Mouse (Mus musculus) T-helper 1 cell (primary cell): ENCODE results near the gene Lrrc74b.

Experiments used
- in situ Hi-C: fragments of 300-600 bp; cut with MboI, MseI; formaldehyde crosslinking; loops from one replicate; pipeline ENCODE4 v1.15.1; 2025; ENCODE audit warnings: high pct_unique_total_duplicates

Gene Lrrc74b

DNA sequence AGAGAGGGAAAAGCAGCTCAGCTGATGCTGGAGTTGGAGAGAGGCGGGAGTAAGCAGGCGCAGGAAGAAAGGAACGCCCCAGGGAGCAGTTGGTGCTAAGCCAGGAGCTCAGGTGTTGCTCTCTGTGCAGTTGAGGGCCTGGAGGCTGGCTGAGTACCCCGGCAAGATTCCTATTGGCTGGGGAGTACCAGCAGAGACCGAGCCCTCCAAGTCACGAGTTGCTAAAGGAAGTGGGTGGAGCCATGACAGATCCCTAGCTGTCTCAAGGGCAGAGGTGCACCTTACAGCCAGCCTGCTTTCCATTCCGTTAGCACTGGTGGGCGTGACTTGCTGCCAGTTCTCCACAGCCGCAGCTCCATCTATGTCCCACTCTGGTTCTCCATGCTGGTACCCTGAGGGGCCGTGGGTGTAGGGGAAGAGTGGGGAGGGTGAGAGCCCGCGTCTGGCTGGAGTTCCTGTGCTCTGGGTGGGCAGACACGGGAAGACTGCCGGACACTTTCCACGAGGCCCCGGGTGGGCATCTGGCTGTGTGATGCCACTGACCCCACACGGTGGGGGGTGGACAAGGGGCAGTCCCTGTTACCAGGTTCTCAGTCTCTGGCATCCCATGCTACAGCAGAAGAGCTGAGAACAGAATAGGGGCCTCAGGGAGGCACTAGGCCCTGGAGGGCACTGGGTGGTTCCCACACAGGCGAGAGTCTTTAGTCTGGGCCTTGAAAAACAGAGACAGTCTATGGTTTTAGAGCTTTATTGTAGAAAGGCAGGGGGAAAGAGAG is 6.9 kb downstream of the Lrrc74b start:
- in situ Hi-C loops, result no loop called here

- in situ Hi-C loops, result no loop called here
Observed at GRCm38 (mm10) chr16:17552837-17553236, 8.2 kb downstream of the Lrrc74b start.

DNA sequence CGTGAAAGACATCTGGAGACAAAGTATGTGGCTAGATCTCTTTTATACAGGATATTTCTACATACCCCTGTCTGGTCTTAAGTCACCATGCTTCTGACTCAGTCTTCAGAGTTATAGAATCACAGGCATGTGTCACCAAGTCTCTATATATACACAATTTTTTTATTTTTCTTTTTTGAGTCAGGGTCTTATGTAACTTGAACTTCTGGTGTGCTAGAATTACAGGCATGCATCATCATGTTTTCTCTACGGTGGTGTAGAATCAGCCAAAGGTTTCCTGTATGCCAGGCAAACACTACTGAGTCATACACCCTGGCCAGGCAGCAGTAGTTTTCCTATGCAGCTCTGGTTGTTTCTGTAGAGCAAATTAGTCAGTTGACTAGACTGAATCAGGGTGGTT is 18.4 kb downstream of the Lrrc74b start:
- in situ Hi-C loops, result no loop called here

DNA sequence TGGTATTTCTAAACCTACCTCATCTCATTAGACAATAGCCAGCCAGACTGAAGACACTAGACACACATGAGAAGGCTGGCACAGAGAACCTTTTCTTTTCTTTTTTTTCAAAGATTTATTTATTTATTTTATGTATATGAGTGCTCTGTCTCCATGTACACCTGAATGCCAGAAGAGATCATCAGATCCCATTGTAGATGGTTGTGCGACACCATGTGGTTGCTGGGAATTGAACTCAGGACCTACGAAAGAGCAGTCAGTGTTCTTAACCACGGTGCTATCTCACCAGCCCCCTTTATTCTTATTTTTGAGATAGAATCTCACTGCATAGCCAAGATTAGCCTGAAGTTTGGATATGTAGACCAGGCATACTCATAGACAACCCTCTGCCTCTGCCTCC is 24.5 kb downstream of the Lrrc74b start:
- in situ Hi-C loops, result no loop called here

DNA sequence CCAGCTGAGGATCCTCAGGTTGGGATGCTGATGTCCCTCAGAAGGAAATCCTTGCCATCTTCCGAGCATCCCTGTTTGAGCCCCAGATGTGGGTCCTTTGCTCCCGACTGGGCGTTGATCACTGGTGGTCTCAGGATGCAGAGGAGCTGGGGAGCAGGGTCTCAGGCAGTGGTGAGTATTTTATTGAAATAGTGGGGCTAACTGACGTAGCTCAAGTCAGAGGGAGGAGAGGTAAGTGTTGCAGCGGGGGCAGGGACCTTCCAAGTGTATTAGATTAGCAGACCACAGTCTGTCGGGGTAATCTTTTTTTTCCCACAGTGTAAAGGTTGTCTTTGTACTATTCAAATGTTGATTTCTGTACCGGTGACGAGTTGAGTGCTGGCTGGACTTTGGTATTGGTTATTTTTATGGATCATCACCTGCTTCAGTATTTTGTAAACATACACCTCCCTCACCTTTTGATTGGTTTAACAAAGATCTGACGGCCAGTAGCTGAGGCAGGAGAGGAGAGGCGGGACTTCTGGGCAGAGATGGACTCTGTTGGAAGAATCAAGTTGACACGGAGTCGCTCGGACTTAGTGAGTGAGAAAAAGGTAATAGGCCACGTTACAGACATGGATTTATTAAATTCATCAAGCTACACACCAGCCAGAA is 28.2 kb downstream of the Lrrc74b start:
- in situ Hi-C loops, result no loop called here

DNA sequence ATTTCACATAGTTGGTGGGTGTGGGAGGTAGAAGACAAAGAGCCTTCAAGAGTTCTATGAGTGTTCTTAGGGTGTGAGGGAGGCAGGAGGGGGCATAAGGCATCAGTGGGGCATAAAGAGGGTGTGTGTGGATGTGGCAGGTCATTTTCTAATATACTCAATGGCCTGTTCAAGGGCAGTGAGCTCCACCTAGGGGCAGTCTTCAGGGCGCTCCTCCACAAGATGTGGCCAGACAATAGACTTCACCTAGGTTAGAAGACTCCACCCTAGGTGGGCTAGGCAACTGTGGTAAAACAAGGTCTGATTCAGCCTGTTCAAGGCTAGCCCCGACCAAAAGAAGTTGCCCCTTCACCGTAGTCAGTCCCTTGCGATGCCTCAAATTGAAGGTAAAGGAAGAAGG is 28.8 kb downstream of the Lrrc74b start:
- in situ Hi-C loops, result no loop called here

DNA sequence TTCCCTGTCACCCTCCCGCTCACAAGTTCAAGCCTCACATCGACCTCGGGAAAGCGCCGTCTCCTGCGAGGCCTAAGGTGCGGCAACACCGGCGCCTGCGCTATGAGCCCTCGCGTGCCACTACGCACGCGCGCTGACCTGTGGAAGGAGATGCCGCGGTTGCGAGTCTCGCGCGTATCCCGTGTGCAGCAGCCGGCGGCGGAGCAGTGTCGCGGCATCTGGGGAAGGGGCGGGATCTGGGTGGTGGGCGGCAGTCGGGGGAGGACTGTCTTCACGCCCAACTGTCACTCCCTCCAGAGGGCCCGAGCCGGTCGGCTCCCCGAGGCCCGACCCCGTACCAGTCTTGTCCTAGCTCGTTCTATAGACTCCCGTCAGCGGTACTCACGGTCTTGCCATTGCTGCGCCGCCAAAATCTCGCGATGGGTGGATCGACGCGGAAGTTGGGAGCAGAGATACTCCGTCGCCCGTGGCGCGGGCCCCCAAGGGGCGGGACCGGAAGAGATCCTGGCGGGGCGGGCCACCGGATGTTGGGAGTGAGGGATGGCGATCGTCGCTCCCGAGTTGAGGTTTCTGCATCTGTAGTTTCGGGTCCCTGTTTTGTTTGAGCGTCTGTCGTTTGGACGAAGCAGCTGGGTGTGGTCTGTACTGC is 30.3 kb downstream of the Lrrc74b start, which contains the start of gene Thap7:
Gene Thap7 (minus strand): TSS at position 497 of the 649 bp plus-strand sequence.
- in situ Hi-C loops, result no loop called here

DNA sequence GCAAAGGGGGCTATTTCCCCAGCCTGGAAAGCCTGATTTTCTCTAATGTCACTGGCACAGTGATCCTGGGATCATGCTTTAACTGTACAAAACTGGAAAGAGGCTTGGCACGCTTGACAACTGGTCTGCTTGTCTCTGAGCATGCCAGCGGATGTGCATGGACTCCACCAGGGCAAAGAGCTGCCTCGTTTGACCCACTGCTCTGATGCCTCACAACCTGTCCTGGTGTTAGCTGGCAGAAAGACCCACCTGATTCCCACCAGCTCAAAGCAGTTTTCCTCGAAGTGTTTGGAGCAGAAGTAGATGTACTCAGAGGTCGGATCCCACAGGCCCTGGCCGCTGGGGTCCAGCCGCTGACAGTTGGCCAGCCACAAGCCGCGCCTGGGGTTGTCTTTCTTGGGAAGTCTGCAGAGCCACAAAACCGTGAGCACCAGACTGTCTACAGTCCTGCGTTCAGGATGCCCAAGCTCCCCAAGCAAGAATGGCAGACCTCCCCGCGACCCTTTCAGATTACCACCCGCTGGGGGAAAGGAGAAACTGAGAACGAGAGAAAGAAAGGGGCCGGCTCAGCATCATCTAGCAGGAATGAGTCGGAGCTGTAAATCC is 31.0 kb downstream of the Lrrc74b start:
- in situ Hi-C loops, result loop anchor here (10.0 kb wide), 1 partner anchor 715 kb away; the partner anchor contains the start of genes Ranbp1 and Trmt2a

- in situ Hi-C loops, result loop anchor here (10.0 kb wide), 1 partner anchor 717 kb away; the partner anchor contains the start of genes Ranbp1 and Trmt2a
Observed at GRCm38 (mm10) chr16:17528276-17528675, 32.8 kb downstream of the Lrrc74b start.

DNA sequence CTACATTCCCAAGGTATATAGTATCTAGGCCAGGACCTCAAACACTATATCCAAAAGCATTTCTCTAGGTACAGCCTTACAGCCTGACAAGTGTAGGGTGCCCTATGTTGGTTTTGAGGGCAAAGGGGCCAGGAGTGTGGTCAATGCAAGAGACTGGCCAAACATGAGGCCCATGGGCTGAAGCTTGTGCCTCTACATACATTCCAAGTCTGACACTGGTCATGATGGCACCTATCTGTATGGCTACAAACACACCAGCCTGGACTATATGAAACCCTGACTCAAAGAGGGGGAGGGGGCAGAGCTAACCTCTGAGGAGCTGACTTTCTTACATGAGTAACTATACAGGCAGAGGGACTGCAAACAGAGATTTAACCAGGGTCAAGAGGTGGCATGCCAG is 33.4 kb downstream of the Lrrc74b start:
- in situ Hi-C loops, result loop anchor here (10.0 kb wide), 1 partner anchor 717 kb away; the partner anchor contains the start of genes Ranbp1 and Trmt2a

DNA sequence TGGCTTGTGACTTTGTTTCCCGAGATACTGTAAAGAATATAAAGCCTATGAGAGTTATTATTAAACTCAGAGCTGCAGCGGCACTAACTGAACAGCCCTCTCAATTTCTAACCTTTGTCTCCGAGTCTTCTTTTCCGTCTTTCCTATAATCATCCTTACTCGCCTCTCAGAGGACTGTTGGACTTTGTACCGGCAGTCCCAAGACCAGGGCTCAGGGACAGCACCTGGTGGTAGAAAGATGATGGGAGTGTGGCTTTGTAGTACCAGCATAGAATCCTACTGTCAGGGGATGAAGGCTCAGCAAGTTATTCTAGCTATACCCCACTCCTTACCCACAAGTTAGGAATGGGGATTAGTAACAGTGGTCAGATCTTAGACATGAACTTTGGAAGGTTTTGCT is 34.8 kb downstream of the Lrrc74b start:
- in situ Hi-C loops, result loop anchor here (10.0 kb wide), 1 partner anchor 719 kb away; the partner anchor contains the start of genes Ranbp1 and Trmt2a

GRCm38 (mm10) chr16:17525524-17525923 is 35.5 kb downstream of the Lrrc74b start:
- in situ Hi-C loops, result loop anchor here (10.0 kb wide), 1 partner anchor 719 kb away; the partner anchor contains the start of genes Ranbp1 and Trmt2a

GRCm38 (mm10) chr16:17524156-17524555 is 36.9 kb downstream of the Lrrc74b start:
- in situ Hi-C loops, result loop anchor here (10.0 kb wide), 1 partner anchor 721 kb away; the partner anchor contains the start of genes Ranbp1 and Trmt2a

DNA sequence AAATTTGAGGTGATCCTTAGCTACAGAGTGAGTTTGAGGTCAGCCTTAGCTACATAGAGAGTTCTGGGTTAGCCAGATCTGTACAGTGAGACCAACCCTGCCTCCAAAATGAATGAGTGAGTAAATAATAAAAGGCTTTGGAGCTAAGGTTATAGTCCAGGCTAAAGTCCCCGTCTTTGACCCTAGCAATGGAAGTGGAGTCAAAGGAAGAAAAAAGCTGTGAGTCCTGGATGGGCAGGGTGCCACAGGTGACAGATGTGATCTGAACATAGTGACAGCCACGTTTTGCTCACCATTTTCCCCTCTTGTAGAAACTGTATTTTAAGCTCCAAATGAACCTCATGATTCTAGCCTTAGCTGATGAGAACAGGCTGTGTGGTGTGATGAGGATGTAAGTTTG is 42.1 kb downstream of the Lrrc74b start:
- in situ Hi-C loops, result no loop called here

- in situ Hi-C loops, result no loop called here
Observed at GRCm38 (mm10) chr16:17511431-17511830, 49.6 kb downstream of the Lrrc74b start.

GRCm38 (mm10) chr16:17510686-17511085 is 50.4 kb downstream of the Lrrc74b start:
- in situ Hi-C loops, result no loop called here

- in situ Hi-C loops, result no loop called here
Observed at GRCm38 (mm10) chr16:17510143-17510542, 50.9 kb downstream of the Lrrc74b start.

DNA sequence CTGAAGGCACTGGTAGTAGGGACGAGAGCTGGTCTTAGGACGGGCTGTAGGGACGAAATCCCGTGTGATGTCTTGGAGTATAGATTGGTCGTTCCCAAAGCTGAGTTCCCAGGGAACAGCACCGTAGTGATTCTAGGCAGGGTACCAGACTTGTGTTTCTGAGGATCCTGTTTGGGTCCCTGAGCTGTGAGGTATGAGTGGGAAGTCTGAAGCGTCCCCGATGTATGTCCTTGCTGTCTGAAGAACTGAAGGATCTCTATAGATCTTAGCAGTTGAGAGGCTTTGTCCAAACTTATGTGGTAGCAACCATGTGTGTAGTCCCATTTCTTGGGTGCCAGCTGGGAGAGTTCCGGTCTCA is 51.8 kb downstream of the Lrrc74b start:
- in situ Hi-C loops, result loop anchor here (10.0 kb wide), 1 partner anchor 754 kb away; no protein-coding TSS in a partner anchor

DNA sequence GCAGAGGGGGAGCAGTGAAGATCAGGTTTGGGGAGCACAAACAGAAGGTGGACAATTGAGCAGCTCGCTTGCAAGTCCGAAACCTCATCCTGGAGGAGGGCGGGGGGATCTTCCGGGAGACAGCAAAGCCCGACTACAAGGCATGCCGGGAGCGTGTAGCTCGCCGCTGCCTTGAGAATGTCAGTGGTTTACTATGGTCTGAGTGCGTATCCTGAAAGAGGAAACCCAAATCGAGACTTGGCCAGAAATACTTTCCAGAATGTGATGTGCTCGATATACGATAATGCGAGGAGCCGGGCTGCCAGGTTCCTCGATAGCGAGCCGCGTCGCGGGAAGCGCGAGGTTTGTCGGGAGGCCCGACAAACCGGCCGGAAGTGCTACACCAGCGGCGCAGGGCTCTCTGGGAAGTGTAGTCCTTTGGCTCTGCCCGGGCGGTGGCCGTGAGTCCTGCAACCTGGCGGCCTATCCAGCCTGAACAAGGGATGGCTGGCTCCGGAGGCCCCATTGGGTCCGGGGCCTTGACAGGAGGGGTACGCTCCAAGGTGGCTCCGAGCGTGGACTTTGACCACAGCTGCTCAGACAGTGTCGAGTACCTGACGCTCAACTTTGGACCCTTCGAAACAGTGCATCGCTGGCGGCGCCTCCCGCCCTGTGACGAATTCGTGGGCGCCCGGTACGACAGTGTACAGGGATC is 52.4 kb downstream of the Lrrc74b start, which contains the start of gene Lztr1:
Gene Lztr1 (plus strand): TSS at position 143 of the 694 bp plus-strand sequence.
- in situ Hi-C loops, result loop anchor here (10.0 kb wide), 1 partner anchor 754 kb away; no protein-coding TSS in a partner anchor

DNA sequence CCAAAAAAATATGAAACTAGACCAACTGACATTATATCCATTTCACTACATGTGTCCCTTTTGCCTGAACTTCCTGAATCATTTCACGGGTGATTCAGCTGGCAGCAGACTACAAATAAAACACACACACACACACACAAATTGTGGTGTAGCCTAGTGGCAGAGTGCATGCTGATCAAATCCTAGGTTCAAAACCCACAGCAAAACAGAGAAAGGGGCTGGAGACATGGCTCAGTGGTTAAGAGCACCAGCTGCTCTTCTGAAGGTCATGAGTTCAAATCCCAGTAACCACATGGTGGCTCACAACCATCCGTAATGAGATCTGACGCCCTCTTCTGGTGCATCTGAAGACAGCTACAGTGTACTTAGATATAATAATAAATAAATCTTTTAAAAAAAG is 53.0 kb downstream of the Lrrc74b start:
- in situ Hi-C loops, result loop anchor here (10.0 kb wide), 1 partner anchor 753 kb away; no protein-coding TSS in a partner anchor
